8 mouse cellular contexts compared by ENCODE assay signal in genomic region chr7:30534633-30535577, GRCm38 (mm10). TPM values are rescaled to one million over a fixed set of nuclear protein-coding genes. Genes with fewer than 3 reads are reported as not detected.
A peak's percentile ranks its signal among the peaks of the same experiment; 100 is the strongest.
DNase-seq lines count a peak whose midpoint lies in the region; ATAC-seq and TF ChIP-seq lines count a peak whose summit lies in the region.

Arhgap33 (minus strand) TSS chr7:30535060.

- TF ChIP-seq CTCF in ES-Bruce4 (IDR thresholded peaks at IDR 0.05; ENCODE audit: low read depth, low read length): no peak

- peak; percentile 74; the same call in 1 of the 2 replicates for ATAC-seq in cerebellum, adult (ENCODE audit: insufficient number of reproducible peaks, low FRiP score, low TSS enrichment)
- peak; percentile 88 for ATAC-seq in forebrain, embryonic 13.5 days
- peak; percentile 94 for ATAC-seq in neural tube, embryonic 15.5 days (ENCODE audit: low FRiP score)

- H3K4me3 ChIP-seq in ES-Bruce4 (ENCODE audit: low read depth, low read length): peak within 1 kb of the TSS; percentile 80
- peak within 1 kb of the TSS; percentile 77 for H3K4me3 ChIP-seq in forebrain, embryonic 13.5 days
- H3K4me3 ChIP-seq in neural tube, embryonic 15.5 days (replicated peaks): peak within 1 kb of the TSS; percentile 72

- 0 out of 2 replicates have a peak, but pooled peaks cover 4% of the 10 kb centered on the region for H3K9me3 ChIP-seq in ES-Bruce4 (replicated peaks; ENCODE audit: control insufficient read depth, insufficient read depth, low read length, poor library complexity, severe bottlenecking)
- no peaks in the 10 kb centered on the region for H3K9me3 ChIP-seq in forebrain, embryonic 13.5 days (replicated peaks)
- no peaks in the 10 kb centered on the region for H3K9me3 ChIP-seq in neural tube, embryonic 15.5 days (replicated peaks)

- no peak for TF ChIP-seq POLR2A in ES-Bruce4 (IDR thresholded peaks at IDR 0.05; ENCODE audit: insufficient read depth, low read length)

- 1% methylated on average over 59 of the region's 84 CpGs for WGBS in forebrain, embryonic 13.5 days
- WGBS in neural tube, embryonic 15.5 days: under 1% methylated on average over 73 of the region's 84 CpGs

- intact Hi-C loops in heart, postnatal 14 days (cut with DNase I): no loop called here

- H3K4me1 ChIP-seq in ES-Bruce4 (ENCODE audit: control insufficient read depth, insufficient read depth, low read length): no peaks in the 10 kb centered on the region
- H3K4me1 ChIP-seq in forebrain, embryonic 13.5 days: peaks cover 40% of the 10 kb centered on the region
- peaks cover 46% of the 10 kb centered on the region for H3K4me1 ChIP-seq in neural tube, embryonic 15.5 days

- H3K9ac ChIP-seq in ES-Bruce4 (ENCODE audit: low read depth, poor library complexity, severe bottlenecking): peak within 1 kb of the TSS; percentile 62
- H3K9ac ChIP-seq in forebrain, embryonic 13.5 days: peak within 1 kb of the TSS; percentile 91
- H3K9ac ChIP-seq in neural tube, embryonic 15.5 days (replicated peaks): peak within 1 kb of the TSS; percentile 89

- DNase-seq in heart, postnatal 14 days: peak; percentile 96 to 97
- peak; percentile 98 for DNase-seq in layer of hippocampus, adult 11-12 months (ENCODE audit: low spot score)
- DNase-seq in lung, adult 18-20 months: peak; percentile 95
- peak; percentile 97 for DNase-seq in testis, postnatal 14 days (ENCODE audit: low spot score)

- no peak within 1 kb of the TSS for H3K27ac ChIP-seq in ES-Bruce4 (ENCODE audit: insufficient read depth, low read length)
- peak within 1 kb of the TSS; percentile 92 for H3K27ac ChIP-seq in forebrain, embryonic 13.5 days
- H3K27ac ChIP-seq in neural tube, embryonic 15.5 days (replicated peaks): peak within 1 kb of the TSS; percentile 95

- peaks cover 4% of the 10 kb centered on the region; the same call in 1 of the 2 replicates for H3K27me3 ChIP-seq in ES-Bruce4 (ENCODE audit: control insufficient read depth, insufficient read depth, low read length, poor library complexity, severe bottlenecking)
- no peaks in the 10 kb centered on the region for H3K27me3 ChIP-seq in forebrain, embryonic 13.5 days
- no peaks in the 10 kb centered on the region for H3K27me3 ChIP-seq in neural tube, embryonic 15.5 days (replicated peaks)

- H3K4me2 ChIP-seq in forebrain, embryonic 13.5 days: peak within 1 kb of the TSS; percentile 94
- peak within 1 kb of the TSS; percentile 86 for H3K4me2 ChIP-seq in neural tube, embryonic 15.5 days

- H3K36me3 ChIP-seq in ES-Bruce4 (ENCODE audit: control insufficient read depth, insufficient read depth, low read length, poor library complexity, severe bottlenecking): no peaks in the 10 kb centered on the region
- peaks cover 48% of the 10 kb centered on the region for H3K36me3 ChIP-seq in forebrain, embryonic 13.5 days (ENCODE audit: poor library complexity, severe bottlenecking)
- peaks cover 31% of the 10 kb centered on the region for H3K36me3 ChIP-seq in neural tube, embryonic 15.5 days

- no peak for TF ChIP-seq EP300 in ES-Bruce4 (IDR thresholded peaks at IDR 0.05; ENCODE audit: insufficient read depth, low read depth, low read length)

RNA-seq across cellular contexts. Expression of gene Arhgap33, which starts in this region (rescaled TPM):
- polyA plus RNA-seq in ES-Bruce4 (2011; ENCODE audit: insufficient read depth, insufficient read length, low read depth, missing spikeins): 6.0 and 6.5 TPM in 2 replicates
- 80.6 and 88.7 TPM in 2 replicates for polyA plus RNA-seq in forebrain, embryonic 13.5 days (2015; fragmentation: Nextera tagmentation; extraction: Ambion mirVana)
- total RNA-seq in heart, postnatal 14 days (2021): 1 to 10 TPM; 2.7 to 3.2 TPM
- 78.7 and 91.1 TPM in 2 replicates for polyA plus RNA-seq in neural tube, embryonic 15.5 days (2015; fragmentation: Nextera tagmentation; extraction: Ambion mirVana)

Comparison
In these comparisons a context has a peak if more than half of its experiments do, and no peak if none do; other contexts are left out.
1. RNA of gene Arhgap33 (polyA plus RNA-seq): 78.7 to 91.1 TPM in neural tube, embryonic 15.5 days and 80.6 to 88.7 TPM in forebrain, embryonic 13.5 days; 6.0 to 6.5 TPM in ES-Bruce4; every median in the first group is over 10 times any median in the second.
2. Peak in every context shown above with its lines, with median percentiles within 50 percentile points of each other: H3K4me3 ChIP-seq, H3K9ac ChIP-seq, ATAC-seq and DNase-seq.